Mouse (Mus musculus): ENCODE results near the gene Spdef. TPM values are rescaled to one million over a fixed set of nuclear protein-coding genes. Genes with fewer than 3 reads are reported as not detected.

Gene Spdef
- polyA plus RNA-seq, 1 experiment from 2014 or later: 0.92 TPM

GRCm38 (mm10) chr17:27701856-27702255 lies 26.9 kb downstream of the Spdef start:
- H3K36me3 ChIP-seq: peaks cover 9% of the 10 kb centered on the region
- no peaks in the 10 kb centered on the region for H3K9me3 ChIP-seq (replicated peaks)
- 0 out of 2 replicates have a peak, but pooled peaks cover 8% of the 10 kb centered on the region for H3K27me3 ChIP-seq (replicated peaks)
- WGBS: 57% methylated on average over 6 of the region's 6 CpGs
- no peak overlapping the region for H3K4me3 ChIP-seq (replicated peaks)
- no peak overlapping the region for H3K27ac ChIP-seq (replicated peaks)
- no peak for ATAC-seq (ENCODE audit: low FRiP score)
- H3K4me1 ChIP-seq: peaks cover 13% of the 10 kb centered on the region
- no peak overlapping the region for H3K4me2 ChIP-seq
- H3K9ac ChIP-seq (replicated peaks): no peak overlapping the region

GRCm38 (mm10) chr17:27700812-27701211 lies 27.9 kb downstream of the Spdef start:
- no peak for ATAC-seq (ENCODE audit: low FRiP score)
- H3K4me1 ChIP-seq: peaks cover 13% of the 10 kb centered on the region
- no peak overlapping the region for H3K4me3 ChIP-seq (replicated peaks)
- H3K36me3 ChIP-seq: peaks cover 5% of the 10 kb centered on the region; the same call in 1 of the 2 replicates
- H3K27me3 ChIP-seq (replicated peaks): 0 out of 2 replicates have a peak, but pooled peaks cover 8% of the 10 kb centered on the region
- no peak overlapping the region for H3K9ac ChIP-seq (replicated peaks)
- no peak overlapping the region for H3K4me2 ChIP-seq
- H3K27ac ChIP-seq (replicated peaks): no peak overlapping the region
- 70% methylated on average over 2 of the region's 2 CpGs for WGBS
- H3K9me3 ChIP-seq (replicated peaks): no peaks in the 10 kb centered on the region

DNA sequence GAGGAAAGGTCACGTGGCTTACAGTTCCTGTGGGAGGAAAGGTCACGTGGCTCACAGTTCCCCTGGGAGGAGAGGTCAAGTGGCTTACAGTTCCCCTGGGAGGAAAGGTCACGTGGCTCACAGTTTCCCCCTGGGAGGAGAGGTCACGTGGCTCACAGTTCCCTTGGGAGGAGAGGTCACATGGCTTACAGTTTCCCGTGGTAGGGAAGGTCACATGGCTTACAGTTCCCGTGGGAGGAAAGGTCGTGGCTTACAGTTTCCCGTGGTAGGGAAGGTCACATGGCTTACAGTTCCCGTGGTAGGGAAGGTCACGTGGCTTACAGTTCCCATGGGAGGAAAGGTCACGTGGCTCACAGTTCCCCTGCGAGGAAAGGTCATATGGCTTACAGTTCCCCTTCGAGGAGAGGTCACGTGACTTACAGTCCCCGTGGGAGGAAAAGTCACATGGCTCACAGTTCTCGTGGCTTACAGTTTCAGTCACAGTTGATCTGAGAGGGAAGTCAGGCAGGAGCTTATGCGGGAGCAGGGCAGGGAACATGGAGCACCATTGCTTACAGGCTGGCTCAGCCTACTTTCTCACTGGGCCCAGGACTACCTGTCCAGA lies 29.0 kb downstream of the Spdef start:
- no peak for ATAC-seq (ENCODE audit: low FRiP score)
- WGBS: 89% methylated on average over 17 of the region's 17 CpGs

DNA sequence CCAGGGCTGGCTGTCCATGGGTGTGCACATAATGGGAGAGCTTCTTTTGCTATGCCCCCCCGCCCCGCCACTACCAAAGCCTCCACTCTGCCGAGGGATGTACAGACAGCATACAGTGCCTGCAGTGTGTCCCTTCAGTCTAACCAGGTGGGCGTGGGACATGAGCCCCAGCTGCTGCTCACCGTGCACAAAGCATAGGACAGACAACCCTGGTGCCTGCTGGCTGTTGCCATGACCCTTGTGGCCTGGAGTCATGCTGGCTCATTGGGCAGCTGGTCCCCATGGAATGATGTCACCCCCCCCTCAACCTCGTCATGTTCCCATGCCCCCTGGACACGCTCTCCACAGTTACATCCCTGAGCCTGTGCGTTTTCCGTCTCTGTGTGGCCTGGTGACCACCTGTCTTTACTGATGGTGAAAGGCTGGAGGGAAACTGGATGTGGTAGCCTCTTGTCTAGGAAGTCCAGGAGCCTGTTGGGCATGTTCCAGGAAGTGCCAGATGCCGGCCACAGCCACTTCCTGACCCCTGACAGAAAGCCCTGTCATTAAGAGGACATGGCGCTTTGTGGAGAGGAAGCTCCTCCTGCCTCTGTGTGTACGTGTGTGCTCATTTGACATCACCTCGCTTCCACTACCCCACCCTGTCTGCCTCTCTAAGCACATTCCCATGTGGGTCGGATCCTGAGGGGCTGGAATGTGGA lies 37.6 kb downstream of the Spdef start:
- 62% methylated on average over 14 of the region's 14 CpGs for WGBS
- Histone ChIP-seq H3K9me3 (replicated peaks) (no peaks in the 10 kb centered on the region), H3K4me2 (no peak overlapping the region), H3K4me3 (replicated peaks) (no peak overlapping the region), H3K9ac (replicated peaks) (no peak overlapping the region), H3K4me1 (peaks cover 13% of the 10 kb centered on the region), H3K27ac (replicated peaks) (no peak overlapping the region), H3K27me3 (replicated peaks) (no peaks in the 10 kb centered on the region), H3K36me3 (no peaks in the 10 kb centered on the region)
- ATAC-seq (ENCODE audit: low FRiP score): no peak

More for the DNA sequence above, 29.0 kb downstream of the Spdef start:
- no peaks in the 10 kb centered on the region for H3K9me3 ChIP-seq (replicated peaks)
- no peak overlapping the region for H3K4me3 ChIP-seq (replicated peaks)
- peaks cover 13% of the 10 kb centered on the region for H3K4me1 ChIP-seq
- H3K27ac ChIP-seq (replicated peaks): no peak overlapping the region
- H3K27me3 ChIP-seq (replicated peaks): 0 out of 2 replicates have a peak, but pooled peaks cover 5% of the 10 kb centered on the region
- H3K36me3 ChIP-seq: peaks cover 5% of the 10 kb centered on the region; the same call in 1 of the 2 replicates
- no peak overlapping the region for H3K9ac ChIP-seq (replicated peaks)
- H3K4me2 ChIP-seq: no peak overlapping the region

DNA sequence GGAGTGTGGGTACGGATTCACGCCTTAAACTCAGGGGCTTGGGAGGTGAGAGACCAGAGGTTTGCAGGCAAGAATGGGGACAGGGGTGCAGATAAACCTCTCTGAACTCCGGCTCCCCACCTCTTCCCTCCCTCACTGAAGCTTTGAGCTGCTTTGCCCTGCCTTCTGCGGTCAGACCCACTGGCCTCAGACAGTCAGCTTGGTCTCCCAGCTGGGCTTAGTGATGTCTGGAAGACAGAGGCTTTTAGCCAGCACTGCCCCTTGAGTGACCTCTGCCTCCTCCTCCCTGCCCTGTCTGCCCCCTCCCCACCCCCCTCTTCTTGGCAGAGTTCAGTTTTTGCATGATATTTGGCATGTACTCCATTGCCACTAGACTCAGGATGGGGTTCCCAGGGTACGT lies 42.4 kb downstream of the Spdef start:
- Histone ChIP-seq H3K9ac (replicated peaks) (peak overlapping the region; percentile 84), H3K36me3 (no peaks in the 10 kb centered on the region), H3K4me1 (peaks cover 27% of the 10 kb centered on the region), H3K9me3 (replicated peaks) (no peaks in the 10 kb centered on the region), H3K4me2 (peak overlapping the region; percentile 97), H3K27me3 (replicated peaks) (no peaks in the 10 kb centered on the region), H3K27ac (replicated peaks) (no peak overlapping the region), H3K4me3 (replicated peaks) (peak overlapping the region; percentile 65)
- ATAC-seq (ENCODE audit: low FRiP score): no peak
- 42% methylated on average over 5 of the region's 5 CpGs for WGBS

GRCm38 (mm10) chr17:27685550-27685913 lies 43.2 kb downstream of the Spdef start:
- Histone ChIP-seq H3K36me3 (no peaks in the 10 kb centered on the region), H3K9me3 (replicated peaks) (no peaks in the 10 kb centered on the region), H3K4me2 (peak overlapping the region; percentile 97), H3K4me1 (peaks cover 27% of the 10 kb centered on the region), H3K4me3 (replicated peaks) (peak overlapping the region; percentile 65), H3K27me3 (replicated peaks) (no peaks in the 10 kb centered on the region), H3K9ac (replicated peaks) (peak overlapping the region; percentile 84), H3K27ac (replicated peaks) (peak overlapping the region; percentile 61; the same call in 1 of the 2 replicates)
- WGBS: under 1% methylated on average over 11 of the region's 11 CpGs
- peak; percentile 62 for ATAC-seq (ENCODE audit: low FRiP score)

DNA sequence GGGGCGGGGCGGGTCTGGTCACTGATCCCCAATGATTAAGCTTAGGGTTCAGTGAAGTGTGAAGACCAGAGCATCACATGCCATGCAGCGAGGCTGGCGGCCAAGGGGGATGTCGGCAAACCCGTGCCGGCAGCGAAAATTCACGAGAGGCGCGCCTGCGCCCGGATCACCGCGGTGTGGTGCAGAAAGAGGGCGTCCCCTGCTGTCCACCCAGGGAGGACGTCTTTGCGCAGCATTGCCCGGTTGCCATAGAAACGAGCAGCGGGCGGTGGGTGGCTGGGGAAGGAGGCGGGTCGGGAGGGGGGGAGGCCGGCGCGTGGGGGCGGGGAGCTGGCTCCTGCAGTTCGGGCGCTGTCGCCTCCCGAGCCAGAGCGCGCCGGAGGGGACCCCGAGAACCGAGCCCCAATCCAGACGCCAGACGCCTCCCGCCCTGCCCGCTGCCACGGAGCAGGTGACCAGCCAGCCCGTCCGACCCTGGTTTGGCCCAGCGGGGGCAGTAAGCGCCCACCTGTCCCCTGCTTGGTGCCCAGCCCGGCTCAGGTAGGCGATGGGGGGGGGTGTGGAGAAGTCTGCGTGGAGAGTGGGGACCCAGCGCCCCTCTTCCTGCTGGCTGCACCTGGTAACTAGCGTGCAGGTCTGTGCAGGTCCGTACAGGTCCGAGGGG lies 43.7 kb downstream of the Spdef start:
- ATAC-seq (ENCODE audit: low FRiP score): peak; percentile 68
- Histone ChIP-seq H3K36me3 (no peaks in the 10 kb centered on the region), H3K9me3 (replicated peaks) (no peaks in the 10 kb centered on the region), H3K4me1 (peaks cover 28% of the 10 kb centered on the region), H3K4me3 (replicated peaks) (peak overlapping the region; percentile 65), H3K27me3 (replicated peaks) (no peaks in the 10 kb centered on the region), H3K4me2 (peak overlapping the region; percentile 97), H3K27ac (replicated peaks) (peak overlapping the region; percentile 61; the same call in 1 of the 2 replicates), H3K9ac (replicated peaks) (peak overlapping the region; percentile 84)
- WGBS: under 1% methylated on average over 41 of the region's 53 CpGs

- Histone ChIP-seq H3K9ac (replicated peaks) (peak overlapping the region; percentile 2; the same call in 1 of the 2 replicates), H3K9me3 (replicated peaks) (no peaks in the 10 kb centered on the region), H3K4me1 (peaks cover 16% of the 10 kb centered on the region), H3K27me3 (replicated peaks) (no peaks in the 10 kb centered on the region), H3K4me2 (no peak overlapping the region), H3K4me3 (replicated peaks) (no peak overlapping the region), H3K27ac (replicated peaks) (peak overlapping the region; percentile 75), H3K36me3 (no peaks in the 10 kb centered on the region)
- peak; percentile 56; the same call in 1 of the 2 replicates for ATAC-seq (ENCODE audit: low FRiP score)
- 23% methylated on average over 11 of the region's 11 CpGs for whole genome bisulfite sequencing
These were observed 49.6 kb downstream of the Spdef start for GRCm38 (mm10) chr17:27678924-27679813.

DNA sequence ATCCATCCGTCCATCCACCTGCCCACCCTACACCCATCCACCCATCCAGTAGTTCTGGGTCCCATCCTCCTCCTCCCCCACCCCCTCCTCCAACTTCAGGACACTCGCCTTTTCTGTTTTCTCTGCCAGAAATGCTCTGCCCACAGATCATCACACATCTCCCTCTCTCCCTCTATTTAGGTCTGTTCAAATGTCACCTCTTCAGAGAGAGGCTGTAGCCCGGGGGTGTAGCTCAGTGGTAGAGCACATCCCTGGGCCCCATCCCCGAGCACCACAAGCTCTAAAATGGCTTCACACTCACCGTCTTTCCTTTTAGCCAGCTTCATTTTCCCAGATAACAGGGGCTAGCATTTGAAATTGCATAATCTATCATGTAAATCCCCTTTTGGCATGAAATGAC lies 51.0 kb downstream of the Spdef start:
- Histone ChIP-seq H3K9me3 (replicated peaks) (no peaks in the 10 kb centered on the region), H3K36me3 (no peaks in the 10 kb centered on the region), H3K4me1 (peaks cover 16% of the 10 kb centered on the region), H3K4me3 (replicated peaks) (no peak overlapping the region), H3K4me2 (no peak overlapping the region), H3K9ac (replicated peaks) (no peak overlapping the region), H3K27ac (replicated peaks) (peak overlapping the region; percentile 75; the same call in 1 of the 2 replicates), H3K27me3 (replicated peaks) (no peaks in the 10 kb centered on the region)
- ATAC-seq (ENCODE audit: low FRiP score): no peak
- 86% methylated on average over 5 of the region's 5 CpGs for WGBS

- 73% methylated on average over 7 of the region's 7 CpGs for WGBS
- Histone ChIP-seq H3K27me3 (replicated peaks) (no peaks in the 10 kb centered on the region), H3K36me3 (no peaks in the 10 kb centered on the region), H3K4me2 (no peak overlapping the region), H3K9me3 (replicated peaks) (no peaks in the 10 kb centered on the region), H3K4me1 (peaks cover 16% of the 10 kb centered on the region), H3K9ac (replicated peaks) (no peak overlapping the region), H3K4me3 (replicated peaks) (no peak overlapping the region), H3K27ac (replicated peaks) (no peak overlapping the region)
- ATAC-seq (ENCODE audit: low FRiP score): no peak
These were observed 52.5 kb downstream of the Spdef start for GRCm38 (mm10) chr17:27676270-27676669.

DNA sequence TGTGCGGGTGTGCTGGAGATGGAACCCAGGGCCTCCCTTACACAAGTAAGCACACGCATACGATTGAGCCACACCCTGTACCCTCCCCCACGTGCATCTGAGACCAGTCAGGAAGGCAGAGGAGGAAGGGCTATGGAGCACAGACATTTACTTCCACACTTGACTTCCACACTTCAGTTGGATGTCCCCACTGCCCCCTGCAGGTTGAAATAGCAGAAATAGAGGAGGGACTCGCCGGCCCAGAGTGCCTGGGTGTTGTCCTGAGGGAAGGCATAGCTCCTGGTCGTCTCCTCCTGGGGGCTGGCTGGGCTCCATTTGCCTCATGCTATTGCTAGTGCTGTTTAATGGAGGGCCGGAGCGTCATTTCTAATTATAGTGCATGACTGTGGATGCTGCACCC lies 53.3 kb downstream of the Spdef start:
- H3K4me3 ChIP-seq (replicated peaks): no peak overlapping the region
- no peak overlapping the region for H3K9ac ChIP-seq (replicated peaks)
- no peak overlapping the region for H3K27ac ChIP-seq (replicated peaks)
- H3K4me1 ChIP-seq: peaks cover 16% of the 10 kb centered on the region
- ATAC-seq (ENCODE audit: low FRiP score): no peak
- H3K36me3 ChIP-seq: no peaks in the 10 kb centered on the region
- H3K4me2 ChIP-seq: no peak overlapping the region
- 56% methylated on average over 9 of the region's 9 CpGs for WGBS
- no peaks in the 10 kb centered on the region for H3K9me3 ChIP-seq (replicated peaks)
- no peaks in the 10 kb centered on the region for H3K27me3 ChIP-seq (replicated peaks)

Data from neural tube, embryonic 15.5 days (tissue).